In genomic region chr6:91116244-91117145, GRCm38 (mm10) we compare ENCODE assay signal across 8 mouse cellular contexts. TPM values are rescaled to one million over a fixed set of nuclear protein-coding genes. Genes with fewer than 3 reads are reported as not detected.
DNase-seq lines count a peak whose midpoint lies in the region; ATAC-seq lines count a peak whose summit lies in the region.

Gene Nup210 (minus strand): TSS chr6:91116829.

- H3K4me1 ChIP-seq in intestine, embryonic 14.5 days (replicated peaks; ENCODE audit: control insufficient read depth, insufficient read depth, low read length), result peaks cover 16% of the 10 kb centered on the region; the same call in 1 of the 2 replicates

- H3K27me3 ChIP-seq in intestine, embryonic 14.5 days (replicated peaks; ENCODE audit: control insufficient read depth, insufficient read depth, low read length), result no peaks in the 10 kb centered on the region

- 0 out of 2 replicates have a peak within 1 kb of the TSS, but pooled peaks have one; percentile 54 for H3K27ac ChIP-seq in intestine, embryonic 14.5 days (ENCODE audit: low read depth)

- under 1% methylated on average over 93 of the region's 93 CpGs for WGBS in intestine, embryonic 14.5 days

- H3K9me3 ChIP-seq in intestine, embryonic 14.5 days (ENCODE audit: control insufficient read depth, low read length), result no peaks in the 10 kb centered on the region

- DNase-seq in adrenal gland, adult (ENCODE audit: inconsistent age in 2 of 2, low spot score in 1 of 2), result peak; percentile 95 to 97
- peak; percentile 93 for DNase-seq in embryo, embryonic 10.5 days (ENCODE audit: low spot score)
- DNase-seq in gastrocnemius, postnatal 25 days, result peak; percentile 93
- peak; percentile 96 for DNase-seq in intestine, embryonic 14.5 days (ENCODE audit: low spot score)
- DNase-seq in left cerebral cortex, postnatal 14 days (ENCODE audit: low spot score in 2 of 2), result peak; percentile 97 to 98
- peak; percentile 92 for DNase-seq in mesoderm, embryonic 11.5 days (ENCODE audit: low read depth, low spot score)
- peak; percentile 92 to 95 for DNase-seq in right cerebral cortex, postnatal 36 days (ENCODE audit: low spot score in 2 of 2)
- DNase-seq in yolk sac, embryonic 10.5 days (ENCODE audit: low spot score), result peak; percentile 83

- peak within 1 kb of the TSS; percentile 49 for H3K4me3 ChIP-seq in intestine, embryonic 14.5 days (ENCODE audit: low read depth, low read length)

- no peaks in the 10 kb centered on the region for H3K36me3 ChIP-seq in intestine, embryonic 14.5 days (ENCODE audit: control insufficient read depth, insufficient read depth, low read length)

- peak within 1 kb of the TSS; percentile 50 for H3K9ac ChIP-seq in intestine, embryonic 14.5 days (ENCODE audit: low read length)

- intact Hi-C loops in left cerebral cortex, postnatal 14 days (cut with DNase I), result no loop called here

- peak; percentile 96 for ATAC-seq in intestine, embryonic 14.5 days (replicated peaks; ENCODE audit: low FRiP score, low TSS enrichment, low read depth)

- H3K4me2 ChIP-seq in intestine, embryonic 14.5 days (ENCODE audit: low read length), result peak within 1 kb of the TSS; percentile 89

RNA-seq across cellular contexts. Expression of gene Nup210, which starts in this region (rescaled TPM):
- total RNA-seq in gastrocnemius, postnatal 25 days (2021), result 10 to 100 TPM; 20.1 to 21.6 TPM
- polyA plus RNA-seq in intestine, embryonic 14.5 days (2014; fragmentation: Nextera tagmentation; extraction: Ambion mirVana), result 23.1 and 24.7 TPM in 2 replicates
- 10 to 100 TPM; 30.0 to 35.0 TPM for total RNA-seq in left cerebral cortex, postnatal 14 days (2021)

Comparison
In these comparisons a context has a peak if more than half of its experiments do, and no peak if none do; other contexts are left out.
1. Peak in every context shown above with its lines: DNase-seq, ATAC-seq, H3K4me3 ChIP-seq and H3K27ac ChIP-seq.